Mouse (Mus musculus) MEL (cell line): ENCODE measurements around the gene Snta1. TPM values are rescaled to one million over a fixed set of nuclear protein-coding genes. Genes with fewer than 3 reads are reported as not detected.

Experiments
- DNase-seq: peaks from one replicate; pipeline ENCODE4 v3.0.0; 2011; ENCODE audit warnings: low read depth, low spot score
- H3K27ac ChIP-seq: 2 replicates; pipeline ENCODE4 v1.5.1; 2012; ENCODE audit warnings: low read depth, mild to moderate bottlenecking, control low read depth, low read length, moderate library complexity; ENCODE audit not compliant: control insufficient read depth
- H3K27me3 ChIP-seq, 2 experiments: fragments of 150-350 bp in 1 of 2; sonication (generic) in 1 of 2; 2 replicates each; pipeline ENCODE4 v1.6.1; 2012; ENCODE audit warnings: low read length in 2 of 2, mild to moderate bottlenecking in 2 of 2, improper control_type of control experiment in 1 of 2, moderate library complexity in 1 of 2; ENCODE audit not compliant: insufficient read depth in 2 of 2, control insufficient read depth in 1 of 2
- H3K36me3 ChIP-seq, 2 experiments: 2 replicates each; pipeline ENCODE4 v1.6.1; 2012 to 2014; ENCODE audit warnings: low read length in 2 of 2, improper control_type of control experiment in 1 of 2, inconsistent platforms in 1 of 2, mild to moderate bottlenecking in 1 of 2; ENCODE audit not compliant: insufficient read depth in 2 of 2, control insufficient read depth in 1 of 2
- H3K4me1 ChIP-seq, 2 experiments: fragments of 150-350 bp in 1 of 2; sonication (generic) in 1 of 2; 2 replicates each; pipeline ENCODE4 v1.6.1; 2012; ENCODE audit warnings: low read length in 2 of 2, improper control_type of control experiment in 1 of 2, mild to moderate bottlenecking in 1 of 2; ENCODE audit not compliant: insufficient read depth in 2 of 2, control insufficient read depth in 1 of 2
- H3K4me3 ChIP-seq, 2 experiments: fragments of 150-350 bp in 1 of 2; sonication (generic) in 1 of 2; 2 replicates each; pipeline ENCODE4 v1.5.1; 2012; ENCODE audit warnings: low read depth in 2 of 2, low read length in 2 of 2, mild to moderate bottlenecking in 2 of 2, moderate library complexity in 2 of 2, control low read depth in 1 of 2, improper control_type of control experiment in 1 of 2; ENCODE audit not compliant: control insufficient read depth in 1 of 2, insufficient read depth in 1 of 2
- H3K79me2 ChIP-seq: 2 replicates; pipeline ENCODE4 v1.6.1; 2012; ENCODE audit warnings: mild to moderate bottlenecking, low read length, moderate library complexity; ENCODE audit not compliant: control insufficient read depth, poor library complexity, insufficient read depth
- H3K9ac ChIP-seq: 2 replicates; pipeline ENCODE4 v1.6.1; 2012; ENCODE audit warnings: low read depth, mild to moderate bottlenecking, control low read depth, low read length, moderate library complexity; ENCODE audit not compliant: control insufficient read depth, poor library complexity, severe bottlenecking
- H3K9me3 ChIP-seq: fragments of 150-350 bp; sonication (generic); replicated peaks from 2 replicates; pipeline ENCODE4 v1.6.1; 2012; ENCODE audit warnings: mild to moderate bottlenecking, low read length, improper control_type of control experiment, moderate library complexity; ENCODE audit not compliant: insufficient read depth
- BHLHE40 ChIP-seq: IDR thresholded peaks from 2 replicates; pipeline ENCODE4 v1.6.1; 2012; ENCODE audit warnings: low read depth, mild to moderate bottlenecking, inconsistent platforms, low read length, improper control_type of control experiment, borderline replicate concordance
- CHD1 ChIP-seq: IDR thresholded peaks from 2 replicates; pipeline ENCODE4 v1.6.1; 2012; ENCODE audit warnings: low read depth, mild to moderate bottlenecking, inconsistent platforms, low read length, improper control_type of control experiment
- E2F4 ChIP-seq: IDR thresholded peaks from 2 replicates; pipeline ENCODE4 v1.6.1; 2011; ENCODE audit warnings: low read depth, low read length, improper control_type of control experiment, borderline replicate concordance
- EP300 ChIP-seq, 2 experiments: IDR thresholded peaks; 2 replicates each; pipeline ENCODE4 v1.6.1; 2011; ENCODE audit warnings: improper control_type of control experiment in 2 of 2, low read length in 2 of 2, low read depth in 1 of 2, mild to moderate bottlenecking in 1 of 2
- ETS1 ChIP-seq: IDR thresholded peaks from 2 replicates; pipeline ENCODE4 v1.6.1; 2012; ENCODE audit warnings: low read depth, mild to moderate bottlenecking, inconsistent platforms, low read length, improper control_type of control experiment, moderate library complexity
- JUND ChIP-seq: IDR thresholded peaks from 2 replicates; pipeline ENCODE4 v1.6.1; 2011; ENCODE audit warnings: low read depth, mild to moderate bottlenecking, improper control_type of control experiment, low read length
- MAFK ChIP-seq: IDR thresholded peaks from 2 replicates; pipeline ENCODE4 v1.6.1; 2011; ENCODE audit warnings: low read depth, mild to moderate bottlenecking, low read length, improper control_type of control experiment, borderline replicate concordance
- MEF2A ChIP-seq: IDR thresholded peaks from 2 replicates; pipeline ENCODE4 v1.6.1; 2014; ENCODE audit warnings: low read depth, mild to moderate bottlenecking, inconsistent platforms, low read length, improper control_type of control experiment; ENCODE audit not compliant: poor library complexity, insufficient replicate concordance, severe bottlenecking; ENCODE audit errors: extremely low read depth
- NRF1 ChIP-seq: IDR thresholded peaks from 2 replicates; pipeline ENCODE4 v1.6.1; 2014; ENCODE audit warnings: low read depth, mild to moderate bottlenecking, inconsistent platforms, low read length, improper control_type of control experiment, moderate library complexity; ENCODE audit not compliant: poor library complexity, insufficient read depth, severe bottlenecking
- POLR2AphosphoS5 ChIP-seq: IDR thresholded peaks from 2 replicates; pipeline ENCODE4 v1.6.1; 2012; ENCODE audit warnings: low read depth, borderline replicate concordance, mild to moderate bottlenecking, inconsistent platforms, low read length, moderate library complexity, mixed read lengths
- RAD21 ChIP-seq: IDR thresholded peaks from 2 replicates; pipeline ENCODE4 v1.6.1; 2011; ENCODE audit warnings: mild to moderate bottlenecking, low read depth, low read length, improper control_type of control experiment
- TCF12 ChIP-seq: IDR thresholded peaks from 2 replicates; pipeline ENCODE4 v1.6.1; 2014; ENCODE audit warnings: low read depth, mild to moderate bottlenecking, inconsistent platforms, low read length, improper control_type of control experiment, moderate library complexity
- UBTF ChIP-seq: IDR thresholded peaks from 2 replicates; pipeline ENCODE4 v1.6.1; 2012; ENCODE audit warnings: low read depth, mild to moderate bottlenecking, inconsistent platforms, low read length, improper control_type of control experiment, moderate library complexity, borderline replicate concordance; ENCODE audit not compliant: insufficient read depth
- USF1 ChIP-seq: IDR thresholded peaks from 2 replicates; pipeline ENCODE4 v1.6.1; 2014; ENCODE audit warnings: low read depth, mild to moderate bottlenecking, inconsistent platforms, low read length, improper control_type of control experiment, moderate library complexity
- USF2 ChIP-seq, 2 experiments: IDR thresholded peaks; 2 replicates each; pipeline ENCODE4 v1.6.1; 2011 to 2012; ENCODE audit warnings: improper control_type of control experiment in 2 of 2, low read length in 2 of 2, borderline replicate concordance in 1 of 2, inconsistent platforms in 1 of 2, low read depth in 1 of 2, mild to moderate bottlenecking in 1 of 2; ENCODE audit not compliant: insufficient read depth in 1 of 2
- ZC3H11A ChIP-seq: IDR thresholded peaks from 2 replicates; pipeline ENCODE4 v1.6.1; 2012; ENCODE audit warnings: low read depth, mild to moderate bottlenecking, inconsistent platforms, low read length, improper control_type of control experiment
- ZMIZ1 ChIP-seq: IDR thresholded peaks from 2 replicates; pipeline ENCODE4 v1.6.1; 2012; ENCODE audit warnings: low read depth, mild to moderate bottlenecking, inconsistent platforms, low read length, improper control_type of control experiment, moderate library complexity
- ZNF384 ChIP-seq: IDR thresholded peaks from 2 replicates; pipeline ENCODE4 v1.6.1; 2012; ENCODE audit warnings: low read depth, mild to moderate bottlenecking, inconsistent platforms, low read length, improper control_type of control experiment
- polyA plus RNA-seq, 2 experiments: library from polyadenylated mRNA; stranded (reverse) in 1 of 2; unstranded in 1 of 2; fragments of >175 nt in 1 of 2; fragments of >200 nt in 1 of 2; gene quantifications; 2 replicates each; pipeline versions ENCODE4 v1.2.1 to v1.2.4; 2012; ENCODE audit warnings: low replicate concordance in 2 of 2, low read depth in 1 of 2; ENCODE audit not compliant: insufficient read length in 2 of 2, insufficient read depth in 1 of 2, missing spikeins in 1 of 2
- total RNA-seq: library from RNA; depleted of rRNA; stranded (reverse); fragments of 300-350 nt; gene quantifications from 2 replicates; pipeline ENCODE4 v1.2.3, GENCODE M21; 2012

Snta1 gene
- total and polyA plus RNA-seq, 3 experiments, result 2.7 to 6.7 TPM; not detected in 1

GRCm38 (mm10) chr2:154420942-154421731, 13.2 kb upstream of the Snta1 start:
- no peaks in the 10 kb centered on the region for H3K79me2 ChIP-seq
- no peak overlapping the region for H3K27ac ChIP-seq

GRCm38 (mm10) chr2:154419631-154420515, 12.0 kb upstream of the Snta1 start:
- DNase-seq, result no peak
- TF ChIP-seq CHD1, result no peak
- TF ChIP-seq JUND, result no peak
- TF ChIP-seq, all 39 proteins: peak for 0
- H3K4me1 ChIP-seq, result no peaks in the 10 kb centered on the region

More at GRCm38 (mm10) chr2:154420942-154421731, 13.2 kb upstream of the Snta1 start:
- H3K9ac ChIP-seq, result no peak overlapping the region
- H3K4me3 ChIP-seq, result no peak overlapping the region
- H3K9me3 ChIP-seq, result no peaks in the 10 kb centered on the region
- peaks cover 2 to 3% of the 10 kb centered on the region in 2 experiments; a peak in 3 of 4 replicates for H3K27me3 ChIP-seq
- no peaks in the 10 kb centered on the region for H3K4me1 ChIP-seq
- TF ChIP-seq UBTF (no peak), ZMIZ1 (no peak), MEF2A (no peak), EP300 (IDR thresholded peaks at IDR 0.05; ENCODE audit: low read depth in 1 of 2, low read length in 2 of 2) (no peak), ETS1 (no peak), ZC3H11A (no peak)
- H3K36me3 ChIP-seq, result no peaks in the 10 kb centered on the region
- DNase-seq, result no peak

DNA sequence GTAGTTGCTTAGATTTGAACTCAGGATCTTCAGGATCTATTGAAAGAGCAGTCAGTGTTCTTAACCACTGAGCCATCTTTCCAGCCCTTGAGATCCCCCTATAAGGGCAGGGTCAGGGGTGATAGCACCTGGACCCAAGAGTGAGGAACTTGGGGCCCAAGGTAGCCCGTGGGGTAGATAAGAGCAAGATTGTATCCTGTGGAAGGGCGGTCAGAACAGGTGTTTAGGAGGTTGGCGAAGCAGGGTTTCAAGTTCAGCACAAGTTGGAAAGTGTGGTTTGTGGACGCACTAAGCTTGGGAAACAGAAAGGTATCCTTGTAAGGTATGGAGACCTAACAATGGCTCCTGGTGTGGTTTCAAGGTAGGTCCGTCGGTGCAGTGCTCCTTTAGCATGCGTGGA, 10.1 kb upstream of the Snta1 start:
- H3K36me3 ChIP-seq, result no peaks in the 10 kb centered on the region
- H3K27ac ChIP-seq, result no peak overlapping the region
- H3K27me3 ChIP-seq, result peaks cover 0 to 2% of the 10 kb centered on the region in 2 experiments; a peak in 1 of 4 replicates
- no peaks in the 10 kb centered on the region for H3K9me3 ChIP-seq
- H3K9ac ChIP-seq, result no peak overlapping the region
- H3K4me3 ChIP-seq, result no peak overlapping the region
- TF ChIP-seq CHD1 (no peak), RAD21 (no peak), NRF1 (no peak), MAFK (no peak), EP300 (IDR thresholded peaks at IDR 0.05; ENCODE audit: low read depth in 1 of 2, low read length in 2 of 2) (no peak), USF1 (no peak), E2F4 (no peak), ZMIZ1 (no peak), BHLHE40 (no peak), TCF12 (no peak), USF2 (IDR thresholded peaks at IDR 0.05; ENCODE audit: borderline replicate concordance in 1 of 2, insufficient read depth in 1 of 2, low read depth in 1 of 2, low read length in 2 of 2) (no peak), ZNF384 (no peak), POLR2AphosphoS5 (no peak)
- no peaks in the 10 kb centered on the region for H3K79me2 ChIP-seq
- H3K4me1 ChIP-seq, result no peaks in the 10 kb centered on the region
- DNase-seq, result no peak

More at GRCm38 (mm10) chr2:154419631-154420515, 12.0 kb upstream of the Snta1 start:
- no peaks in the 10 kb centered on the region for H3K36me3 ChIP-seq
- H3K27ac ChIP-seq, result no peak overlapping the region
- no peak overlapping the region for H3K4me3 ChIP-seq
- H3K27me3 ChIP-seq, result peaks cover 2 to 3% of the 10 kb centered on the region in 2 experiments; a peak in 3 of 4 replicates
- H3K9ac ChIP-seq, result no peak overlapping the region
- no peaks in the 10 kb centered on the region for H3K9me3 ChIP-seq
- no peaks in the 10 kb centered on the region for H3K79me2 ChIP-seq
